Mouse (Mus musculus): Measurements from ENCODE around the gene Exog. TPM values are rescaled to one million over a fixed set of nuclear protein-coding genes. Genes with fewer than 3 reads are reported as not detected.

The Exog gene
- polyA plus RNA-seq, 1 experiment from 2014 or later: 6.9 TPM

DNA sequence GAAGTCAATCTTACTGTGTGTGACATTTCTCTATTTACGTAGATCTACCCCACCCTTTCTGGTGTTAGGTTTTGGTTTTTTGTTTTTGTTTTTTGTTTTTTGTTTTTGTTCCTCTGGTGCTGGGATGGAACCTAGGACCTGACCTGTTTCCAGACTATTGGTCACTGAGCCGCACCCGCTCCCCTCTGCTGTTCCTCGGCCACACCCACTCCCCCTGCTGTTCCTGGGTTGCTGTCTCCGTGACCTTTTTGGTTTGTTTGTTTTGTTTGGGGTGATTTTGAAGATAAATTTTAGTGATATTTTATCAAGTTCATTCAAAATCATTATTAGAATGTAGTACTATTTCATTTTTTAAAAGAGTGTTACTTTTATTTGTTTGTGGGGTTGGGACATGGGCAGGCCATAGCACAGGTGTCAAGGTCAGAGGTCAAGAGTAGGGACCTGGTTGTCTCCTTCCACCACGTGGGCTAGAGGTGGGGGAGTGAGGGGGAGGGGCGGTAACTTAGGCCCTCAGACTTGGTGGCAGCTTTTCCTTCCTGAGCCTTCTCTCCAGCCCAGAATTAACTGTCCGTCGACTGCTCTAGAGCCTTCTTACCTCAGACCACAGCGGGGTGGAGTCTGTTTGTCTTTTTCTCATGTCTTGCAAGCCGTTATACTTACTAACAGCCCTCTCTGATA, 60.4 kb downstream of the Exog start:
- WGBS: 57% methylated on average over 11 of the region's 11 CpGs
- Histone ChIP-seq H3K9ac (replicated peaks; ENCODE audit: low read depth) (no peak overlapping the region), H3K4me2 (replicated peaks; ENCODE audit: low read depth, low read length) (no peak overlapping the region), H3K27ac (ENCODE audit: low read length) (no peak overlapping the region), H3K27me3 (replicated peaks; ENCODE audit: insufficient read depth, low read length) (no peaks in the 10 kb centered on the region), H3K9me3 (ENCODE audit: low read length) (0 out of 2 replicates have a peak, but pooled peaks cover 4% of the 10 kb centered on the region), H3K4me3 (ENCODE audit: low read depth, low read length) (no peak overlapping the region), H3K4me1 (ENCODE audit: insufficient read depth, low read depth, low read length) (no peaks in the 10 kb centered on the region), H3K36me3 (ENCODE audit: insufficient read depth, low read length) (no peaks in the 10 kb centered on the region)
- DNase-seq (ENCODE audit: low spot score): no peak
- ATAC-seq: no peak
- TF ChIP-seq EP300 (IDR thresholded peaks at IDR 0.05) (no peak), CTCF (IDR thresholded peaks at IDR 0.05) (no peak)

DNA sequence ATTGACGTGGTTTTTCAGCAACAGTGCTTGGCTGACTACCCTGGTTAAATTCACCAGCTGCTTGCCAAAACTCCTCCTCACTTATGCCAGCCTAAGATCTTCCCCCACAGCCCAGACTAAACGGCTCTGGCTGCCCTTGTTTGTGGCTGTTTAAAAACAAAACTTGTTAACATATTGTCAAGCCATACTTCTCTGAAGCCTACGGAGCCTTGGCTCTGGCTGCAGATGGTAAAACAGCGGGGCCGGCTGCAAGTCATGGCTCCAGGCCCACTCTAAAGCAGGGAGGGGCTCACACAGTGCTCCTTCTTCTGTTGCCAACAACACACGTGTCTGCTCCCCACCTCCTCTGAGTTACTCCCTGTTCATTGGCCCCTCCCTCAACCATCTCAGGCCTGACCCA, 66.2 kb downstream of the Exog start:
- no peak overlapping the region for H3K4me3 ChIP-seq (ENCODE audit: low read depth, low read length)
- WGBS: 49% methylated on average over 6 of the region's 6 CpGs
- no peaks in the 10 kb centered on the region for H3K4me1 ChIP-seq (ENCODE audit: insufficient read depth, low read depth, low read length)
- TF ChIP-seq EP300 (IDR thresholded peaks at IDR 0.05) (no peak), CTCF (IDR thresholded peaks at IDR 0.05) (no peak)
- H3K27ac ChIP-seq (ENCODE audit: low read length): no peak overlapping the region
- 0 out of 2 replicates have a peak, but pooled peaks cover 4% of the 10 kb centered on the region for H3K9me3 ChIP-seq (ENCODE audit: low read length)
- no peaks in the 10 kb centered on the region for H3K27me3 ChIP-seq (replicated peaks; ENCODE audit: insufficient read depth, low read length)
- DNase-seq (ENCODE audit: low spot score) (no peak), ATAC-seq (no peak)
- H3K9ac ChIP-seq (replicated peaks; ENCODE audit: low read depth): no peak overlapping the region
- no peak overlapping the region for H3K4me2 ChIP-seq (replicated peaks; ENCODE audit: low read depth, low read length)
- H3K36me3 ChIP-seq (ENCODE audit: insufficient read depth, low read length): no peaks in the 10 kb centered on the region

DNA sequence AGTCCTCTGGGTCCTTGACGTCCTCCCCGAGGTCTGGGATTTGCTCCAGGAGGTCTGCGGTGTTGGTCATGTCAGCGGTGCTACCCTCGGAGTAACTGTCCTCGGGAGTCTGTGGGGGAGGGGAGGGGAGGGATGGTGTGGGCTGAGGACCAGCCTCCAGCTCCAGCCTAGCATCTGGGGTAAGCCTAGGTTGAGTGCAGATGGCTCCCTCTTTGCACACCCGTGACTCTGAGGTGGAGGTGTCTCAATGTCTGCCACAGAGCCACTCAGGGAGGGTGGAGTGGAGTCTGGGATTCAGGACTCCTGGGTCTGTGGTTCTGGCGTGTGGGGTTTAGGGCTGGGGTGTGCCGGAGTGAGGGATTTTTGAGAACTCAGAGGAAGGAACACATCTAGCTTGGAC, 68.2 kb downstream of the Exog start:
- H3K4me3 ChIP-seq (ENCODE audit: low read depth, low read length): no peak overlapping the region
- H3K9me3 ChIP-seq (ENCODE audit: low read length): no peaks in the 10 kb centered on the region
- ATAC-seq: no peak
- no peaks in the 10 kb centered on the region for H3K36me3 ChIP-seq (ENCODE audit: insufficient read depth, low read length)
- DNase-seq (ENCODE audit: low spot score): no peak
- H3K27me3 ChIP-seq (replicated peaks; ENCODE audit: insufficient read depth, low read length): no peaks in the 10 kb centered on the region
- no peak overlapping the region for H3K4me2 ChIP-seq (replicated peaks; ENCODE audit: low read depth, low read length)
- no peaks in the 10 kb centered on the region for H3K4me1 ChIP-seq (ENCODE audit: insufficient read depth, low read depth, low read length)
- no peak overlapping the region for H3K27ac ChIP-seq (ENCODE audit: low read length)
- WGBS: 86% methylated on average over 9 of the region's 9 CpGs
- TF ChIP-seq EP300 (IDR thresholded peaks at IDR 0.05): no peak
- TF ChIP-seq CTCF (IDR thresholded peaks at IDR 0.05): no peak
- H3K9ac ChIP-seq (replicated peaks; ENCODE audit: low read depth): no peak overlapping the region

DNA sequence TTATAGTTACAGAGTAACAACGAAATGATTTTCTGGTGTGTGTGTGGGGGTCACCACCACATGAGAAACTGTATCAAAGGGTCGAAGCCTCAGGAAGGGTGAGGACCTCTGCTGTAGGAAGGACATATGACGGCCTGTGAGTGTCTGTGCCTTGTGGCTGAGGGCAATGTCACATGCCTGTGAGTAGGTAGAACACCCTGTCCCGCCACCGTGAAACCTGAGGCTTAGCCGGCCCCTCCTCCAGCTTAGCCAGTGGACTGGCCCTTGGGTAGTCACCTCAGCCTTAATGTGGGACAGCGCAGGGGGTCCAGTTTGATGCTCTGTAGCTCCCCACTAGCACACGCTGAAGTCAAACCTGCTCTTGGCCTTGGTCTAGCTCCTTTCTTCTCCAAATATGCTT, 69.1 kb downstream of the Exog start:
- H3K9me3 ChIP-seq (ENCODE audit: low read length): no peaks in the 10 kb centered on the region
- ATAC-seq (no peak), DNase-seq (ENCODE audit: low spot score) (no peak)
- no peak overlapping the region for H3K27ac ChIP-seq (ENCODE audit: low read length)
- TF ChIP-seq CTCF (IDR thresholded peaks at IDR 0.05): no peak
- no peak for TF ChIP-seq EP300 (IDR thresholded peaks at IDR 0.05)
- no peak overlapping the region for H3K4me3 ChIP-seq (ENCODE audit: low read depth, low read length)
- no peaks in the 10 kb centered on the region for H3K36me3 ChIP-seq (ENCODE audit: insufficient read depth, low read length)
- no peak overlapping the region for H3K9ac ChIP-seq (replicated peaks; ENCODE audit: low read depth)
- H3K4me2 ChIP-seq (replicated peaks; ENCODE audit: low read depth, low read length): no peak overlapping the region
- H3K4me1 ChIP-seq (ENCODE audit: insufficient read depth, low read depth, low read length): no peaks in the 10 kb centered on the region
- no peaks in the 10 kb centered on the region for H3K27me3 ChIP-seq (replicated peaks; ENCODE audit: insufficient read depth, low read length)
- WGBS: 80% methylated on average over 8 of the region's 8 CpGs

DNA sequence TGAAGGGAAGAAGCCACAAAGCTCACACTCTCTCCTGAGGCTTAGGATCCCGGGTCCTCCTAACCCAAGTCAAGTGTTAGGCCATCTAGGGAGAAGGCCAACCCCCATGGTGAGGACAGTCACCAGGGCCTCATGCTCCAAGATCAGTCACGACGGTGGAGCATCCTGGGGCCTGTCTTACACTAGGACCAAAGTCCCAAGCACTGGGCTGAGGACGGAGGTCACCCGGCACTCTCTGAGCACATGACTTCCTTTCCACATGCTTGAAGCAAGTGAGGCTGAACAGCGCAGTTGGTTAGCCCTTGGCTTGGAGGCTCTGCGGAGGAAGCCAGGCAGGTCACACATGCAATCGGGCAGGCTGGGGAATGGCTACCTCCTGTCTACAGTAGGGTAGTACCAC, 70.2 kb downstream of the Exog start:
- Histone ChIP-seq H3K4me3 (ENCODE audit: low read depth, low read length) (no peak overlapping the region), H3K27me3 (replicated peaks; ENCODE audit: insufficient read depth, low read length) (no peaks in the 10 kb centered on the region), H3K9me3 (ENCODE audit: low read length) (no peaks in the 10 kb centered on the region), H3K4me1 (ENCODE audit: insufficient read depth, low read depth, low read length) (no peaks in the 10 kb centered on the region), H3K4me2 (replicated peaks; ENCODE audit: low read depth, low read length) (no peak overlapping the region), H3K36me3 (ENCODE audit: insufficient read depth, low read length) (no peaks in the 10 kb centered on the region), H3K27ac (ENCODE audit: low read length) (no peak overlapping the region), H3K9ac (replicated peaks; ENCODE audit: low read depth) (no peak overlapping the region)
- DNase-seq (ENCODE audit: low spot score): no peak
- no peak for ATAC-seq
- no peak for TF ChIP-seq CTCF (IDR thresholded peaks at IDR 0.05)
- TF ChIP-seq EP300 (IDR thresholded peaks at IDR 0.05): no peak
- WGBS: 78% methylated on average over 8 of the region's 8 CpGs

Other genes with a start within 250 kb of the Exog start
- gene Slc22a13, start 235.8 kb upstream of the Exog start, polyA plus RNA-seq (2015; fragmentation: Nextera tagmentation; extraction: Ambion mirVana): not detected in 2 replicates
- gene Oxsr1, start 122.5 kb upstream of the Exog start, polyA plus RNA-seq (2015; fragmentation: Nextera tagmentation; extraction: Ambion mirVana): 6.6 and 8.0 TPM in 2 replicates
- 114 and 128 TPM in 2 replicates for gene Acaa1a, start 105.3 kb upstream of the Exog start, polyA plus RNA-seq (2015; fragmentation: Nextera tagmentation; extraction: Ambion mirVana)
- gene Myd88, start 103.5 kb upstream of the Exog start, polyA plus RNA-seq (2015; fragmentation: Nextera tagmentation; extraction: Ambion mirVana): 50.3 and 61.3 TPM in 2 replicates
- 2.0 and 2.2 TPM in 2 replicates for gene Xylb, start 87.6 kb upstream of the Exog start, polyA plus RNA-seq (2015; fragmentation: Nextera tagmentation; extraction: Ambion mirVana)
- gene Slc22a14, start 79.4 kb upstream of the Exog start, polyA plus RNA-seq (2015; fragmentation: Nextera tagmentation; extraction: Ambion mirVana): 0.17 TPM in 1 of 2 replicates, not detected in the other
- gene Acvr2b, start 42.8 kb upstream of the Exog start, polyA plus RNA-seq (2015; fragmentation: Nextera tagmentation; extraction: Ambion mirVana): 15.6 TPM in 2 replicates
- gene Scn5a, start 134.1 kb downstream of the Exog start, polyA plus RNA-seq (2015; fragmentation: Nextera tagmentation; extraction: Ambion mirVana): 0.23 and 0.32 TPM in 2 replicates